Mouse (Mus musculus): Measurements from ENCODE around the gene Pold1. TPM values are rescaled to one million over a fixed set of nuclear protein-coding genes. Genes with fewer than 3 reads are reported as not detected.

The Pold1 gene
- polyA plus RNA-seq, 1 experiment: 14.2 TPM

GRCm38 (mm10) chr7:44553826-44554225 is 5.2 kb upstream of the Pold1 start, which contains the start of gene Nr1h2:
Gene Nr1h2, minus strand, starts transcription at chr7:44553951.
- H3K27ac ChIP-seq (ENCODE audit: insufficient read depth, low read depth, low read length): peak within 1 kb of the TSS; percentile 86
- 1% methylated on average over 22 of the region's 22 CpGs for WGBS

GRCm38 (mm10) chr7:44553196-44553764 is 4.6 kb upstream of the Pold1 start:
- no peak for TF ChIP-seq CTCF (conservative IDR thresholded peaks at IDR 0.05; ENCODE audit: insufficient read depth, insufficient read length, low read depth, low read length)
- no peak for TF ChIP-seq POLR2A (IDR thresholded peaks at IDR 0.05; ENCODE audit: low read depth, low read length)
- peak overlapping the region; percentile 73 for H3K4me3 ChIP-seq (ENCODE audit: insufficient read depth, low read depth, low read length)
- peaks cover 9% of the 10 kb centered on the region; the same call in 1 of the 2 replicates for H3K4me1 ChIP-seq (ENCODE audit: control insufficient read depth, insufficient read depth, low read length)
- H3K27me3 ChIP-seq (replicated peaks; ENCODE audit: control insufficient read depth, insufficient read depth, low read length): no peaks in the 10 kb centered on the region
- WGBS: 2% methylated on average over 32 of the region's 32 CpGs
- H3K27ac ChIP-seq (ENCODE audit: insufficient read depth, low read depth, low read length): peak overlapping the region; percentile 86
- H3K36me3 ChIP-seq (ENCODE audit: control insufficient read depth, insufficient read depth, low read length): peaks cover 6% of the 10 kb centered on the region
- peak; percentile 78 for DNase-seq

More at GRCm38 (mm10) chr7:44553826-44554225, 5.2 kb upstream of the Pold1 start, which contains the start of gene Nr1h2:
- no peaks in the 10 kb centered on the region for H3K27me3 ChIP-seq (replicated peaks; ENCODE audit: control insufficient read depth, insufficient read depth, low read length)
- no peak for TF ChIP-seq POLR2A (IDR thresholded peaks at IDR 0.05; ENCODE audit: low read depth, low read length)
- TF ChIP-seq CTCF (conservative IDR thresholded peaks at IDR 0.05; ENCODE audit: insufficient read depth, insufficient read length, low read depth, low read length): no peak
- H3K36me3 ChIP-seq (ENCODE audit: control insufficient read depth, insufficient read depth, low read length): peaks cover 6% of the 10 kb centered on the region
- DNase-seq: peak; percentile 98
- peak within 1 kb of the TSS; percentile 73 for H3K4me3 ChIP-seq (ENCODE audit: insufficient read depth, low read depth, low read length)
- peaks cover 9% of the 10 kb centered on the region; the same call in 1 of the 2 replicates for H3K4me1 ChIP-seq (ENCODE audit: control insufficient read depth, insufficient read depth, low read length)

- WGBS: 88% methylated on average over 28 of the region's 31 CpGs
- Histone ChIP-seq H3K27me3 (replicated peaks; ENCODE audit: control insufficient read depth, insufficient read depth, low read length) (no peaks in the 10 kb centered on the region), H3K36me3 (ENCODE audit: control insufficient read depth, insufficient read depth, low read length) (peaks cover 6% of the 10 kb centered on the region), H3K4me1 (ENCODE audit: control insufficient read depth, insufficient read depth, low read length) (peaks cover 9% of the 10 kb centered on the region; the same call in 1 of the 2 replicates), H3K27ac (ENCODE audit: insufficient read depth, low read depth, low read length) (no peak overlapping the region), H3K4me3 (ENCODE audit: insufficient read depth, low read depth, low read length) (no peak overlapping the region)
- TF ChIP-seq POLR2A (IDR thresholded peaks at IDR 0.05; ENCODE audit: low read depth, low read length): no peak
- TF ChIP-seq CTCF (conservative IDR thresholded peaks at IDR 0.05; ENCODE audit: insufficient read depth, insufficient read length, low read depth, low read length): no peak
- DNase-seq: no peak
These were observed 3.7 kb upstream of the Pold1 start for GRCm38 (mm10) chr7:44552141-44552908.

GRCm38 (mm10) chr7:44551731-44552130 is 3.1 kb upstream of the Pold1 start:
- Histone ChIP-seq H3K27ac (ENCODE audit: insufficient read depth, low read depth, low read length) (no peak overlapping the region), H3K4me3 (ENCODE audit: insufficient read depth, low read depth, low read length) (no peak overlapping the region), H3K4me1 (ENCODE audit: control insufficient read depth, insufficient read depth, low read length) (peaks cover 9% of the 10 kb centered on the region; the same call in 1 of the 2 replicates), H3K27me3 (replicated peaks; ENCODE audit: control insufficient read depth, insufficient read depth, low read length) (no peaks in the 10 kb centered on the region), H3K36me3 (ENCODE audit: control insufficient read depth, insufficient read depth, low read length) (peaks cover 6% of the 10 kb centered on the region)
- WGBS: 88% methylated on average over 22 of the region's 22 CpGs
- no peak for DNase-seq
- TF ChIP-seq POLR2A (IDR thresholded peaks at IDR 0.05; ENCODE audit: low read depth, low read length) (no peak), CTCF (conservative IDR thresholded peaks at IDR 0.05; ENCODE audit: insufficient read depth, insufficient read length, low read depth, low read length) (no peak)

GRCm38 (mm10) chr7:44551301-44551700 is 2.7 kb upstream of the Pold1 start:
- TF ChIP-seq POLR2A (IDR thresholded peaks at IDR 0.05; ENCODE audit: low read depth, low read length): no peak
- no peak for TF ChIP-seq CTCF (conservative IDR thresholded peaks at IDR 0.05; ENCODE audit: insufficient read depth, insufficient read length, low read depth, low read length)
- H3K27ac ChIP-seq (ENCODE audit: insufficient read depth, low read depth, low read length): no peak overlapping the region
- WGBS: 92% methylated on average over 21 of the region's 21 CpGs
- H3K36me3 ChIP-seq (ENCODE audit: control insufficient read depth, insufficient read depth, low read length): peaks cover 6% of the 10 kb centered on the region
- H3K27me3 ChIP-seq (replicated peaks; ENCODE audit: control insufficient read depth, insufficient read depth, low read length): no peaks in the 10 kb centered on the region
- H3K4me1 ChIP-seq (ENCODE audit: control insufficient read depth, insufficient read depth, low read length): peaks cover 9% of the 10 kb centered on the region; the same call in 1 of the 2 replicates
- no peak overlapping the region for H3K4me3 ChIP-seq (ENCODE audit: insufficient read depth, low read depth, low read length)
- no peak for DNase-seq

- DNase-seq: no peak
- TF ChIP-seq CTCF (conservative IDR thresholded peaks at IDR 0.05; ENCODE audit: insufficient read depth, insufficient read length, low read depth, low read length) (no peak), POLR2A (IDR thresholded peaks at IDR 0.05; ENCODE audit: low read depth, low read length) (no peak)
- Histone ChIP-seq H3K36me3 (ENCODE audit: control insufficient read depth, insufficient read depth, low read length) (peaks cover 6% of the 10 kb centered on the region), H3K27ac (ENCODE audit: insufficient read depth, low read depth, low read length) (no peak overlapping the region), H3K27me3 (replicated peaks; ENCODE audit: control insufficient read depth, insufficient read depth, low read length) (no peaks in the 10 kb centered on the region), H3K4me1 (ENCODE audit: control insufficient read depth, insufficient read depth, low read length) (peaks cover 9% of the 10 kb centered on the region; the same call in 1 of the 2 replicates), H3K4me3 (ENCODE audit: insufficient read depth, low read depth, low read length) (no peak overlapping the region)
- 92% methylated on average over 12 of the region's 12 CpGs for WGBS
These were observed 1.7 kb upstream of the Pold1 start for GRCm38 (mm10) chr7:44550409-44550678.
